Comparison of ENCODE assay signal across 11 mouse cellular contexts in the genomic region with DNA sequence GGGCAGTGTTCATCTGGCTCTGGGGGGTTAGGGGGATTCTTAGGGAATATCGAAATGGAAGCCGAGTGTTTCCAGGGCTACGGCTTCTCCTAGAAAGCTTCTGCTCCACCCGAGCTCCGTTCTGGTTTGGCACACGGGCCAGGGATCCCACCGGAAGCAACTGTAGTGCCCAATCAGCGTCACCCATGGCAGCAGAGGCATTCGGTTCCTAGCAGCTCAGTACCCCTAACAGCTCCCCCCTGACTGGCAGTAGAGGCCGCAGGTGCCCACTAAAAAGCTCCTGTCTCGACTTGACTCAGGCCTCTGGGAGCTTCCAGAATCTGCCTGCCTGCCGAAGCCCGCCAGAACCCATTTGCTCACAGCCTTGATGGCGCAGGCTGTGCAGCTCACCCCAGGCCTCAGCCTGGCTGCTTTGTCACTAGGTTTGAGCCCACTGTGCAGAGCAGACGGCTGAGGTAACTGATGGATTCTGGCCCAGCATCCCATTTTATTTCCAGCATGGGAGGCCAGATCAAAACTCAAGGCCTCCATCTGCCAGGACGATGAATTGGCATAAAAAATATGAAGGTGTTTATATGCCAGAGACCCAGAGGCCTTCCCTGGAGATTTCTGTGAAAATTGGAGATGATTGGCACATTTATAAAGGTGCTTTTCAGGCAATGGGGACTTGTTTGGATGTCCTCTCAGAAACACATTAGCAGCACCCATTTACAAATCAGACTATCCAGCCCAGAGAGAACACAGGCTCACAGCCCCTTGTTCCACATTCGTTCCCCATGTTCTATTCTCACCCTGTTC.
A peak's percentile ranks its signal among the peaks of the same experiment; 100 is the strongest.
DNase-seq lines count a peak whose midpoint lies in the region; ATAC-seq and TF ChIP-seq lines count a peak whose summit lies in the region.
"Had no signal": no experiment of that assay in that cellular context is flagged by ENCODE, and none has a peak within 500 bp of the region (broad histone marks: within the 10 kb centered on the region; RNA-seq: fewer than 3 reads in every experiment).

No protein-coding gene starts in this region.

- peak; percentile 66 for ATAC-seq in neural tube, embryonic 15.5 days (ENCODE audit: low FRiP score)
- ATAC-seq in kidney, embryonic 14.5 days (ENCODE audit: low FRiP score, low TSS enrichment): no peak

- TF ChIP-seq CTCF in layer of hippocampus, adult 2 months (conservative IDR thresholded peaks at IDR 0.05): no peak

- peak; percentile 52 for DNase-seq in retina, postnatal 1 day
- no peak for DNase-seq in retina, embryonic 14.5 days (ENCODE audit: low spot score)
- peak; percentile 77 to 87 for DNase-seq in cerebellum, postnatal 10 days
- DNase-seq in layer of hippocampus, adult 2 months (ENCODE audit: low spot score in 2 of 2): no peak
- DNase-seq in urinary bladder, postnatal 14 days (ENCODE audit: low spot score): no peak
- no peak for DNase-seq in adrenal gland, adult 2 months
- DNase-seq: gastrocnemius, postnatal 14 days; lung, postnatal 14 days had no signal

- H3K4me2 ChIP-seq in neural tube, embryonic 15.5 days: no peak overlapping the region; the same call in 1 of the 2 replicates
- no peak overlapping the region for H3K4me2 ChIP-seq in kidney, embryonic 14.5 days (replicated peaks; ENCODE audit: low read depth, low read length)
- H3K4me2 ChIP-seq: neural tube, embryonic 12.5 days had no signal

- WGBS in neural tube, embryonic 15.5 days: 49% methylated on average over 17 of the region's 17 CpGs
- 83% methylated on average over 17 of the region's 17 CpGs for WGBS in kidney, embryonic 14.5 days

- H3K36me3 ChIP-seq in neural tube, embryonic 15.5 days: no peaks in the 10 kb centered on the region
- H3K36me3 ChIP-seq in kidney, embryonic 14.5 days (ENCODE audit: control insufficient read depth, insufficient read depth, low read length): no peaks in the 10 kb centered on the region
- H3K36me3 ChIP-seq: neural tube, embryonic 12.5 days had no signal

- H3K4me1 ChIP-seq in neural tube, embryonic 15.5 days: peaks cover 20% of the 10 kb centered on the region
- H3K4me1 ChIP-seq in kidney, embryonic 14.5 days (ENCODE audit: control insufficient read depth, insufficient read depth, low read length): 0 out of 2 replicates have a peak, but pooled peaks cover 3% of the 10 kb centered on the region

- no peaks in the 10 kb centered on the region for H3K9me3 ChIP-seq in neural tube, embryonic 15.5 days (replicated peaks)
- H3K9me3 ChIP-seq in kidney, embryonic 14.5 days (ENCODE audit: control insufficient read depth, low read length): no peaks in the 10 kb centered on the region
- H3K9me3 ChIP-seq: neural tube, embryonic 12.5 days had no signal

- H3K27me3 ChIP-seq in neural tube, embryonic 15.5 days (replicated peaks): no peaks in the 10 kb centered on the region
- no peaks in the 10 kb centered on the region for H3K27me3 ChIP-seq in kidney, embryonic 14.5 days (ENCODE audit: control insufficient read depth, insufficient read depth, low read length)
- H3K27me3 ChIP-seq: neural tube, embryonic 12.5 days had no signal

- H3K9ac ChIP-seq in neural tube, embryonic 15.5 days (replicated peaks): no peak overlapping the region
- no peak overlapping the region for H3K9ac ChIP-seq in kidney, embryonic 14.5 days (ENCODE audit: low read depth, low read length)
- H3K9ac ChIP-seq: neural tube, embryonic 12.5 days had no signal

- peak overlapping the region; percentile 70 for H3K27ac ChIP-seq in layer of hippocampus, adult 2 months
- H3K27ac ChIP-seq in neural tube, embryonic 15.5 days (replicated peaks): peak overlapping the region; percentile 60
- H3K27ac ChIP-seq in kidney, embryonic 14.5 days (ENCODE audit: low read depth, low read length): no peak overlapping the region

- no peak overlapping the region for H3K4me3 ChIP-seq in layer of hippocampus, adult 2 months
- no peak overlapping the region for H3K4me3 ChIP-seq in neural tube, embryonic 15.5 days (replicated peaks)
- H3K4me3 ChIP-seq in kidney, embryonic 14.5 days (ENCODE audit: low read length): no peak overlapping the region
- H3K4me3 ChIP-seq: neural tube, embryonic 12.5 days had no signal

Comparison
In these comparisons a context has a peak if more than half of its experiments do, and no peak if none do; other contexts are left out.
1. DNase-seq: peak in retina, postnatal 1 day (single experiment) and cerebellum, postnatal 10 days (2 of 2); none in retina, embryonic 14.5 days (single experiment), layer of hippocampus, adult 2 months (0 of 2), urinary bladder, postnatal 14 days (single experiment) and adrenal gland, adult 2 months (single experiment).